Mouse (Mus musculus) limb, embryonic 15.5 days (tissue): ENCODE data around the gene Col4a1. TPM values are rescaled to one million over a fixed set of nuclear protein-coding genes. Genes with fewer than 3 reads are reported as not detected.

Experiments
- ATAC-seq: fragments of 200-750 bp; cut with Nextera tagmentation; 2 replicates; pipeline ENCODE4 v1.8.0; 2017; ENCODE audit warnings: low read depth, moderate TSS enrichment; ENCODE audit not compliant: insufficient number of reproducible peaks, low FRiP score, low TSS enrichment
- H3K27ac ChIP-seq: fragments of 300-500 bp; sonication (generic); 2 replicates; pipeline ENCODE4 v1.5.1; 2015; ENCODE audit warnings: moderate library complexity, mild to moderate bottlenecking, inconsistent platforms
- H3K27me3 ChIP-seq: fragments of 300-500 bp; sonication (generic); 2 replicates; pipeline ENCODE4 v1.6.1; 2015; ENCODE audit warnings: inconsistent platforms
- H3K36me3 ChIP-seq: fragments of 300-500 bp; sonication (generic); 2 replicates; pipeline ENCODE4 v1.6.1; 2015; ENCODE audit warnings: inconsistent platforms
- H3K4me1 ChIP-seq: fragments of 300-500 bp; sonication (generic); 2 replicates; pipeline ENCODE4 v1.6.1; 2015; ENCODE audit warnings: inconsistent platforms
- H3K4me2 ChIP-seq: fragments of 300-500 bp; sonication (generic); 2 replicates; pipeline ENCODE4 v1.6.1; 2015; ENCODE audit warnings: mild to moderate bottlenecking, inconsistent platforms
- H3K4me3 ChIP-seq: fragments of 300-500 bp; sonication (generic); 2 replicates; pipeline ENCODE4 v1.5.1; 2015; ENCODE audit warnings: mild to moderate bottlenecking, inconsistent platforms
- H3K9ac ChIP-seq: fragments of 300-500 bp; sonication (generic); 2 replicates; pipeline ENCODE4 v1.6.1; 2015; ENCODE audit warnings: inconsistent platforms
- H3K9me3 ChIP-seq: fragments of 300-500 bp; sonication (generic); 2 replicates; pipeline ENCODE4 v1.6.1; 2016; ENCODE audit warnings: inconsistent platforms
- WGBS: fragments of 180-500 bp; shearing (Covaris S2); methylation state at CpG from one replicate; pipeline ENCODE4 v1.1.7; 2015; 5-methylcytosine and 5-hydroxymethylcytosine counted together
- polyA plus RNA-seq: library from polyadenylated mRNA; unstranded; fragments of >200 nt; fragmentation: Nextera tagmentation; extraction: Ambion mirVana; gene quantifications from 2 replicates; pipeline ENCODE4 v1.2.1, GENCODE M21; 2015

The Col4a1 gene
- 172 and 209 TPM in 2 replicates for polyA plus RNA-seq

DNA sequence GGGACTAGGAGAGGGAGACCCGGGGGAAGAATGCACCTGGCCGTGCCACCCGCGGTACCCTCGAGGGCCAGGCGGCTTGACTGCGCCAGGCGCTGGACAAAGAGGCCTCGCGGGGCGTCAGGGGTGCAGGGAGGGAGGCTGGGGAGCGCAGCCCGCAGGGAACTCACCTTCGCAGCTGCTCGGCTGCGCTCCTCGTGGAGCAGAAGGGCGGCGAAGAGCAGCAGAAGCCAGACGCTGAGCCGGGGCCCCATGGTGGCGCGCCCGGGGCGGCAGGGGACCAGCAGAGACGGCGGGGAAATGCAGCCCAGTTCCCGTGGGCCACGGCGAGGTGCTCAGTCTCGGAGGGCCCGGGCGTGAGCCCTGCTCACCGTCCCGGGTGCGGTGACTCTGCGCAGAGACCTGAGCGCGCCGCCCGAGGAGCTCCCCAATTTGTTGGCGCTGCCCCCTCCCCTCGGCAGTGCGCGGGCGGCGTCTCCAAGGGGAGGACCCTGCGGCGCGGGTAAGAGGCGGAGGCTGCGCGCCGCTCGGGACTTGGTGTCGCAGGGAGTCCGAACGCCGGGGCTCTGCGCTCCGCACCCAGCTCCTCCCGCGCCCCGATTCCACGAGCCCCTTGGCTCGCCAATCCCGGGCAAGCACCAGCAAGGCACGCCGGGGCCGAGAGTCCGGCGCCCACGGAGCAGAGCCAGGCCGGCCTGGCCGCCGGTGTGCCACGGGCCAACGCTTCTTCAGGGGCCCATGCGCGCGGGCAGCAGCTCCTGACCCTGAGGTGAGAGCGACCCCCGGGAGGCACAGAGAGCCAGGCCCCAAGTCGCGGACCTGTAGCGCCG, at the start of gene Col4a1, which contains the start of gene Col4a2:
TSS of gene Col4a1 (minus strand) at position 478 of the 827 bp plus-strand sequence.
TSS of gene Col4a2 (plus strand) at position 457 of the 827 bp plus-strand sequence.
- under 1% methylated on average over 87 of the region's 87 CpGs for WGBS
- Histone ChIP-seq H3K4me2 (peak within 1 kb of the TSS; percentile 91), H3K36me3 (no peaks in the 10 kb centered on the region), H3K9me3 (no peaks in the 10 kb centered on the region), H3K4me1 (peaks cover 32% of the 10 kb centered on the region), H3K27me3 (0 out of 2 replicates have a peak, but pooled peaks cover 6% of the 10 kb centered on the region), H3K27ac (peak within 1 kb of the TSS; percentile 94), H3K9ac (peak within 1 kb of the TSS; percentile 73), H3K4me3 (peak within 1 kb of the TSS; percentile 70)
- peak; percentile 72 for ATAC-seq

DNA sequence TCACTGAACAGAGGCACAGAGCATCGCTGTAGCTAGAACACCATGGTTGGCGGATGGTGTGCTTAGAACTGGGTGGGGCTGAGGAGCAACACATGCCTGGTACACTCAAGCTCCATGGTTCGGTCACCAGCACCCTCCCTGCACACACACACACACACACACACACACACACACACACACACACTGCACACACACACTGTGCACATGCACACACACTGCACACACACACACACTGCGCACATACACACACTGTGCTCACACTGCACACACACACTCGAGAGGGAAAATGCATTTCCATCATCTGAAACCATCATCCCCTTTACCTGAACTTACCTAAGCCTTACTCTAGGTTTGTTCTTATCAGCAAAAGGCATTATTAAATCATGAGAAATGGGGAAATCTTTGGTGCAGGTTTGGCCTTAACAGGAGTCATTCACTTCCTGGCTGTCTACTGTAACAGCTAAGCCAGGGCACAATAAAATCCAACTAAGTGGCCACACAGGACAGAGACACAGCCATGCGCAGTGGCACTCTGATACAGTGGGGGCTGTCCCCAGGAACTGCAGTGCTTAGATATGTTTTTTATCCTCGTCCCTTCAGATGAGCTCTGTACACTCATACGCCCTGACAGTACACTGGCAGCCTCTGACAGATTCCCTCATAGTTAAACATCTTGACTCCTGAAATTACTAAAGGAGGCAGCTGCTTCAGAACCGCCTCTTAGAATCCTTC, 49.1 kb upstream of the Col4a1 start:
- no peak overlapping the region for H3K4me3 ChIP-seq
- H3K36me3 ChIP-seq = no peaks in the 10 kb centered on the region
- WGBS = 71% methylated on average over 9 of the region's 9 CpGs
- H3K9me3 ChIP-seq = no peaks in the 10 kb centered on the region
- no peak overlapping the region for H3K9ac ChIP-seq
- peaks cover 62% of the 10 kb centered on the region for H3K4me1 ChIP-seq
- ATAC-seq = no peak
- no peaks in the 10 kb centered on the region for H3K27me3 ChIP-seq
- H3K4me2 ChIP-seq = no peak overlapping the region
- H3K27ac ChIP-seq = peak overlapping the region; percentile 68

DNA sequence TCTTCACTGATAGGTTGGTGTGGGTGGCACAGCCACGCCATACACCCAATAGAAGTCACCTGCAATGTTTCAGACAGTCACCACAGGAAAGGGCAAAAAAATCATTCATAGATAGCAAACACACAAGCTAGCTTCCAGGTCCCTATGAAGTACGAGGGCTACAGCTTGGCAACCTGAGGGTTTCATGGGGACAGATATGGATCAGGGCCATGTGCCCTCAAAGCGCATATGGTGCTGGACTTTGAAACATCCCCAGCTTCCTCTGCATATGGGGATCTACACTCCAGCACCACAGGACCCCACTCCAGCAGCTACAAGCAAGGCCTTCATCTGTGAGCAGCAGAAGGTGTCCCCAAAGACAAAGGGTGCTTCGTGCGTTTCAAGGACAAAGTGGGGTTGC, 47.2 kb upstream of the Col4a1 start:
- Histone ChIP-seq H3K27me3 (no peaks in the 10 kb centered on the region), H3K36me3 (0 out of 2 replicates have a peak, but pooled peaks cover 3% of the 10 kb centered on the region), H3K4me2 (no peak overlapping the region), H3K27ac (peak overlapping the region; percentile 33; the same call in 1 of the 2 replicates), H3K4me3 (no peak overlapping the region), H3K9ac (no peak overlapping the region), H3K9me3 (no peaks in the 10 kb centered on the region), H3K4me1 (peaks cover 56% of the 10 kb centered on the region)
- WGBS = 92% methylated on average over 5 of the region's 5 CpGs
- ATAC-seq = no peak

DNA sequence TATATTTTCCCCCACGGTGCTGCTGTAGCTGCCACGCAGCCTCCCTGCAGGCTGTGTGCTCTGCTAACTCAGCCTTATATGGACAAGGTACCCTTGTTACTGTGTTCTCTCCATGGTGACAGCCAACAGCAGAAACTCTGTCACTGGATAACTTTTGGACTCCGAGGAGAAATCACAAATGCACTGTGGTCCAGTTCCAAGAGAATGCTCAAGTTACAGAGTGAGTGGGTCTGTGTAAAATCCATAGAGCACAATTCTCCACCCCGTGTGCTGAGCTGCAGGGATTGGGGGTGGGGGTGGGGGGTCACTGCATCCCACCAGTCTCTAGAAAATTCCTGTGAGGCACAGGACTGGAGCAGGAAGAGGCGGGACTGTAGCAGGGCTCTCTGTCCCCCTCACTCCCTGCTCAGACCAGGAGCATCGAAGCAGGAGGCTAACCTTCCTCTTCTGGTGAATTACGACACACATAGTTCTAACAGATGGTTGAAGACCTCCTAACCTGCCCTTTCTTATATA, 45.4 kb upstream of the Col4a1 start:
- H3K9ac ChIP-seq = no peak overlapping the region
- H3K9me3 ChIP-seq = no peaks in the 10 kb centered on the region
- peak overlapping the region; percentile 76 for H3K27ac ChIP-seq
- H3K4me3 ChIP-seq = no peak overlapping the region
- H3K4me2 ChIP-seq = peak overlapping the region; percentile 5; the same call in 1 of the 2 replicates
- H3K4me1 ChIP-seq = peaks cover 39% of the 10 kb centered on the region
- ATAC-seq = peak; percentile 67
- H3K27me3 ChIP-seq = no peaks in the 10 kb centered on the region
- WGBS = 36% methylated on average over 7 of the region's 7 CpGs
- 0 out of 2 replicates have a peak, but pooled peaks cover 3% of the 10 kb centered on the region for H3K36me3 ChIP-seq

DNA sequence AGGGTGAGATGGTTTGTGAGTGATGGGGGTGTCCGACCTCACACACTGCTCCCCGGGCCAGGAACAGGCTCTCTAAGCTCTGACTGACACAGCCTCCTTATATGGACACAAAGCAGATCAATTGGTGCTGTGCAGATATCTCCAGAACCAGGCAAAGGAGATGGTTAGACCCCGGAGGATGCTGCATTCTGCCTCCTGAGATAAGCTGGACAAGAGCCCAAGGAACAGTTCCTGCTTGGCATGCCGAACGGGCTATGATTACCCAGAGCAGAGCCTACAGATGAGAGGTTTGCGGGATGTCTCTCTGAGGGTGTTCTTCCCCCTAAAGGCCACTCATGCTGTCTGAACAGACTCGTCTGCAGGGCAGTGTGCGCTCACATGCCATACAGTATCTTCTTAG, 44.1 kb upstream of the Col4a1 start:
- Histone ChIP-seq H3K27me3 (no peaks in the 10 kb centered on the region), H3K9ac (no peak overlapping the region), H3K4me2 (no peak overlapping the region), H3K4me1 (peaks cover 32% of the 10 kb centered on the region), H3K4me3 (no peak overlapping the region), H3K27ac (0 out of 2 replicates have a peak overlapping the region, but pooled peaks have one; percentile 76), H3K9me3 (no peaks in the 10 kb centered on the region), H3K36me3 (0 out of 2 replicates have a peak, but pooled peaks cover 3% of the 10 kb centered on the region)
- 71% methylated on average over 8 of the region's 8 CpGs for WGBS
- no peak for ATAC-seq

DNA sequence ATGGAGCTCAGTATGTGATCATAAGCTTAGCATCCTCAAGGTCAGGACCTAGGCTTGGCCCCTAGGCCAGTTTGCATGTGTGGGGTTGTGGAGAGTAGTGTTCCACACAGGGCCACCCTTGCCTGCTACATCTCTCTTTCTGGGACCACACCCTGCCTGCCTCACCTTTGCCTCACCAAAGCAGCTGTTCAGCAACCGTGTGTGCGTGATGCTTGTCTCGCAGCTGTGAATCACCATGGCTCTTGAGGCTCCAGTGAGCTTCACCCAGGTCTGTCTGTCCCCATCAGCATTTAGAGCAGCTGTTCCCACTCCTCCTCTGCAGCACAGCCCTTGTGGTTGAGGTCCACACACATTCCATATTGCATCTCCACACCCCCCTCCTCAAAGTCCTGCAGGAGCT, 43.3 kb upstream of the Col4a1 start:
- Histone ChIP-seq H3K36me3 (0 out of 2 replicates have a peak, but pooled peaks cover 3% of the 10 kb centered on the region), H3K4me3 (no peak overlapping the region), H3K9me3 (no peaks in the 10 kb centered on the region), H3K4me2 (no peak overlapping the region), H3K27me3 (no peaks in the 10 kb centered on the region), H3K9ac (no peak overlapping the region), H3K4me1 (peaks cover 33% of the 10 kb centered on the region), H3K27ac (no peak overlapping the region)
- WGBS = 86% methylated on average over 3 of the region's 3 CpGs
- no peak for ATAC-seq

DNA sequence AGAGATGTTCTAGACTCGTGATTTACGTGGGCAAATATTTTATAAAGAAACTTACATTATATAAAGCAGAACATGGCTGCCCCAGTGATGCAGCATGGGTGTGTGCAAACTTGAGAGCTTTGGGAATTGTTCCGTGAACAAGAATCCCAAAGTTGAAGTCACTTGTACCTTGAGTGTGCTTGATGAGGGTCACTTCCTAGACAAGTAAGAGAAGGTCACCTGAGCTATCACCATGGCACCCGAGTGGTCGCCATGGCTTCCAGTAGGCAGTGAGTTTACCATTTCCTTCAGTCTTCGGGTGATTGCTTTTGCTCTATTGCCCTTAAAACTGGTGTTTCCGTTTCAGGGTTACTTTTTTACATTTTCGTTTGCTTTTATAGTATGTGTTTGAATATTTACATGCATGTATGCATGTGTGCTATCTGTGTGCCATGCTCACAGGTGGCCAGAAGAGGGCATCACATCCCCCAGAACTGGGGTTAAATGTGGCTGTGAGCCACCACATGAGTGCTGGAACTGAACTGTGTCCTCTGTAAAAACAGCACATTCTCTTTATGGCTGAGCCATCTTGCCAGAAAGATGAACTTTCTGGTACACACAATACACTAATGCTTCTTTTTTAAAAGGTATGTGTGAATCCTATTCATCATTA, 42.3 kb upstream of the Col4a1 start:
- Histone ChIP-seq H3K4me2 (no peak overlapping the region), H3K9ac (no peak overlapping the region), H3K4me3 (no peak overlapping the region), H3K27ac (no peak overlapping the region), H3K27me3 (no peaks in the 10 kb centered on the region), H3K36me3 (0 out of 2 replicates have a peak, but pooled peaks cover 3% of the 10 kb centered on the region), H3K9me3 (no peaks in the 10 kb centered on the region), H3K4me1 (peaks cover 31% of the 10 kb centered on the region)
- 94% methylated on average over 8 of the region's 8 CpGs for WGBS
- no peak for ATAC-seq

DNA sequence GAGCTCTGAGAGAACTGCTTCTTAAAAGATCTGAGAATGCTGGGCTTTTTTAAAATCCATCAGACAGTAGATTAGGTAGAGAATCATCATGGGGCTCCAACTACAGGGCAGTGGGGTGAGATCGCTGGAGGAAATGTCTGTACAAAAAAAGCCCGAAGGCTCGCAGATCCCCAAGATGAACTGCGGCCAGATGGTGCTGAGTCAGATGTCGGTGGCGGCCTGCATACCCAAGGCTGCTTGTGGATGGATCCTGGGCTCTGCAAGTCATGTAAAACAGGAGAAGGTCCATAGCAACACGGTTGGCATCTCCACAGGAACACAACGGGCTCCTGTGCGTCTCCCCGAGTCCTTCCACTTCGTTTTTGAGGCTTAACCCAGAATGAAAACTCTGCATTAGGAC, 39.9 kb upstream of the Col4a1 start:
- H3K4me3 ChIP-seq = no peak overlapping the region
- H3K4me1 ChIP-seq = peaks cover 34% of the 10 kb centered on the region
- no peaks in the 10 kb centered on the region for H3K9me3 ChIP-seq
- ATAC-seq = no peak
- no peaks in the 10 kb centered on the region for H3K27me3 ChIP-seq
- H3K27ac ChIP-seq = no peak overlapping the region
- H3K4me2 ChIP-seq = no peak overlapping the region
- no peak overlapping the region for H3K9ac ChIP-seq
- H3K36me3 ChIP-seq = 0 out of 2 replicates have a peak, but pooled peaks cover 3% of the 10 kb centered on the region
- WGBS = 59% methylated on average over 11 of the region's 11 CpGs

DNA sequence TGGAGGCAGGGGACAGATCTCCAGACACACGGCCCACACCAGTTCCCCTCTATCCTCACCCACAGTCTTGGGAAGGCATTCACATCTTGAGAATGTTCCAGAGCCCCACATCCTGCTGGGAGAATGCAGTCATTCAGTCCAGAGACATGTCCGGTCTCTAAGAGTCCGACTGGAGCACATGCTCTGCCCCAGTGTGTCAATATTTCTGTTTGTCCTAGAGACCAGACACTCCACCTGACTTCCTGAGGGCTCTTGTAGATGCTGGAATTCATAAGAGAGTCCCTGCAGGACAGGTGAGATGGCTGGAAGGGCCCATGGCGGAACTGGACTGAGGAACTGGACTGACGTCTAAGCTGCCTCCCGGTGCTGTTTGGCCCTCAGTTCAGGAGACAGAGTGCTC, 38.7 kb upstream of the Col4a1 start:
- H3K4me1 ChIP-seq = peaks cover 37% of the 10 kb centered on the region
- ATAC-seq = no peak

DNA sequence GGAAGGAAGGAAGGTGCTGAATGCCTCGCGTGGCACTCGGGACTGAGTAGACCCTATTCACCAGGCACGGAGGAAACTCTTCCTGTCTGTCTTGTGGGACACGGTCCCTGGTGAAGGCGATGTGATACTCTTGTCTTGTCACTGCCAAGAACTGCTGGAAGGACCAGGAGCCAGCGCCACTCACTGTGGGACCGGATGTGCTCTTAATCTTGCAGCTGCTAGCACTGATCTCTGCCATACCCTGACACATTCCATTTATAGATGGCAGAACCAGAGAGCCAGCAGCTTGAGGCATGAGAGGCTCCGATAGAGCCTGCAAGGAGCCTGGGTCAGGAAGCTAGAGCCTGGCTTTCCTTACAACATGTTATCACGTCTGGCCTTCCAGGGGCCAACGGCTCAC, 36.0 kb upstream of the Col4a1 start:
- no peak overlapping the region for H3K9ac ChIP-seq
- no peaks in the 10 kb centered on the region for H3K27me3 ChIP-seq
- 79% methylated on average over 11 of the region's 11 CpGs for WGBS
- H3K4me3 ChIP-seq = no peak overlapping the region
- peaks cover 42% of the 10 kb centered on the region for H3K4me1 ChIP-seq
- no peak overlapping the region for H3K27ac ChIP-seq
- no peaks in the 10 kb centered on the region for H3K36me3 ChIP-seq
- no peaks in the 10 kb centered on the region for H3K9me3 ChIP-seq
- H3K4me2 ChIP-seq = no peak overlapping the region
- peak; percentile 76 for ATAC-seq

More for the DNA sequence above, 38.7 kb upstream of the Col4a1 start:
- no peak overlapping the region for H3K9ac ChIP-seq
- WGBS = 70% methylated on average over 6 of the region's 6 CpGs
- no peaks in the 10 kb centered on the region for H3K27me3 ChIP-seq
- H3K27ac ChIP-seq = peak overlapping the region; percentile 3; the same call in 1 of the 2 replicates
- 0 out of 2 replicates have a peak, but pooled peaks cover 3% of the 10 kb centered on the region for H3K36me3 ChIP-seq
- H3K9me3 ChIP-seq = no peaks in the 10 kb centered on the region
- no peak overlapping the region for H3K4me2 ChIP-seq
- no peak overlapping the region for H3K4me3 ChIP-seq

DNA sequence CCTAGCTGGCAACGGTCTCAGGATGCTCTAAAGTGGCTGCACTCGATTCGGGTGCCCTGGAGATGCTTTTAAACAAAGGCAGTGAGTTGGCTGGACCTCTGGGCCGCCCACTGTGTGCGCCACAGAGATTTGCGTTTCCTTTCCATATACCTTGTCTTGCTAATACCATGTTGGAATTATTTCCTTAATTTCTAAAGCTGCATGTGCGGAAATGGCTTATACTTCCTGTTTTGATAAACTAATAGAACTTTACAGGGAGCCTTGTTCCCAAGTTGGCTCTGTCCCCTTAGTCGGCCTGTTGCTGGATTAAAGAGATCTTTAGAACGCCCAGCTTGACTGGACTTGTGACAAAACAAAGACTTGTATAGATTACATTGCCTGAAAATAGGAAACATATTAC, 35.1 kb upstream of the Col4a1 start:
- Histone ChIP-seq H3K4me1 (peaks cover 50% of the 10 kb centered on the region), H3K9ac (no peak overlapping the region), H3K4me2 (no peak overlapping the region), H3K36me3 (no peaks in the 10 kb centered on the region), H3K9me3 (no peaks in the 10 kb centered on the region), H3K27me3 (no peaks in the 10 kb centered on the region), H3K4me3 (no peak overlapping the region), H3K27ac (peak overlapping the region; percentile 43; the same call in 1 of the 2 replicates)
- ATAC-seq = no peak
- 69% methylated on average over 9 of the region's 9 CpGs for WGBS
